Mouse (Mus musculus) naive thymus-derived CD4-positive, alpha-beta T cell, adult 2 months (primary cell): Measurements from ENCODE around the gene R3hdm4.
"Not testable (repeated sequence)": the region's sequence is repeated elsewhere in the genome, so short reads cannot be mapped to it uniquely, and the experiment has no call there.

Source experiments
- DNase-seq: peaks from one replicate; pipeline ENCODE4 v3.0.0-alpha.2; 2011; ENCODE audit warnings: low read depth

Gene R3hdm4

DNA sequence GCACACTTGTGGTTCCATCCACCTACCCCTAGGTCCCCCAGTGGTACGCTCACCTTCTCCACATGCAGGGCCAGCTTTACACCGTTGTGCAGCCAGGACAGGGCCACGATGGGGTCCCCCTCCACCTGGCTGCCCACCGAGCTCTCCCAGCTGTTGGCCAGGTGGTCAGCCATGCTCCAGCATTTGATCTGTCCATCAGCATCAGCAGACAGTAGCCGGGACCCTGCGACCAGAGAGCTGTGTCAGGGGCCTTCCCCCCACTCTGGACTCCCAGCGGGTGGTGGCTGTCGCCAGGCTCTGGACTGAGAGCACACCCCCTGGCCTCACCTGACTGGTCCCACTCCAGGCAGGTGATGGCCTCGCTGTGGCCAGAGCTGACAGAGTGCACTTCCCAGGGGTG, 14.3 kb downstream of the R3hdm4 start:
- no peak for DNase-seq

DNA sequence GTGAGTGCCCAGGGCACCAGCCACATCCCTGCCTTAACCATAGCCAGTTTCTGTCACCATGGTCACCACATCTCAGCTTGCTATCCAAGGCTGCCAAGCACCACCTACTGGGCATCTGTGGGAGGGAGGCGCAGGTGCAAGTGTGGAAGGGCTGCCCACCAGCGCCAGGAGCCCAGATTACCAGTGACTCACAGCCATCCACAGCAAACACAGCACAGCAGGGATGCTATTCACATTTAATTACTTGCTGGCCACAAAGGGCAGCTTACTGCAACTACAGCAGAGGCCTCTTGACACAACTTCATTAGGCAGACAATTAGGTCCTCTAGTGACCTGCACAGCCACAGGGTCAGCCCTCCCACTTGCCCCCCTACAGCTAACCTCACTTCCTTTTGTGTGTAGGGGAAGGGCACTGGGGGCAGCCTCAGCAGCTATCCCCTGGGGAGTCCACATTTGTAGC, 20.0 kb downstream of the R3hdm4 start:
- no peak for DNase-seq

DNA sequence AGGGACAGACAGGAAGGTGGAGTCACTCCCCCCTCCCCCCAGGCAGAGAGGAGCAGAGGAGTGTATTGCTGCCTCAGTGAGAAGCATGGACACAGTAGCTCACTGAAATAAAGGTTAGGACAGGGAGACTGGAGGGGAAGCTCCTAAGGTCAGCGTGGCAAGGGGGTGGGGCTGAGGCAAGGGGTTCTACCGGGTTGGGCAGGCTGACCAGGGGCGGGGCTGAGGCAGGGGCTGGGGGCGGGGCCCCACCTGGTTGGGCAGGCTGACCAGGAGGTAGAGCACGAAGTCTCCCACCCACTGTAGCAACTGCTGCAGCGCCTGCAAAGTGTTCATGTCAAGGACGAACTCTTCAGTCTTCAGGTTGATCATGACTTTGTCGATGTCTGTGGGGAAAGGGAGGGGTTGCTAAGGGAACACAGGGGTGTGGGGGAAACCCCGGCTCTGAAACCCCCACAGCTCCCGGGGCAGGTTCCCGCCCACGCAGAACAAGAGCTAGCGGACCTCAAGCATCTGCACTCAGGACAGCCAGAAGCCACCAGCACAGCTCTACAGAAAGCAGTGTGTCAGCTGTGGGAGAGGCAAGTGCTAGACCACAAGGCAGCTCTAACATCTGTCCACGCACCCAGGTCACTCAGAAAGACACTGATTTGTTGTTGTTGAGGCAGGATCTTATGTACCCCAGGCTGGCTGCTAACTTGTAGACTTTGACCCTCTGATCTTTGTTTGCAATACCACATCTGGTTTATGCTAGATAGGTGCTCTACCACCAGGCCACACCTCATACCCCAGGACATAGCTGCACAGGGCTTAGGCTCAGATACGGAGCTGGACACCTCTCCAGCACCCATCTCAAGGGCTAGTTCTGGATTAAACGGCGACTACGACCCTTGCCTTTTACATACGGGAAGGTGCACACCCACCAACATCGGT, 23.4 kb downstream of the R3hdm4 start:
- DNase-seq, result no peak

DNA sequence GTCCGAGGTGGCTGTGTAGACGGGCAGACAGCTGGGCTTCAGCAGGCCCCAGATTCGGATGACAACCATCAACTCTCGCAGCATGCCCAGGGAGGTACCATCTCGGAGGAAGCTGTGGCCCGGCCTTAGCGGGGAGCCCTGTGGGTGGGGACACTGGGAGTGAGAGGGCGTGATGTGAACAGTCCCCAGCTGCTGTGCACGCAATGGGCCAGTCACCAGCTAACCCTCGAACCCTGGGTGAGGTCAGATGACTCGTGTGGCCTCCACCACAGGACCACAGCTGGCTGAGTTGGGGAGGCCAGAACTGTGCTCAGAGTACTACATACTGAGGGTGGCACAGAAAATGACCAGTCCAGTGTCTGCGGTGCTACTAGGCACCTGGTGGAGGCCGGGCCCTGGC, 24.2 kb downstream of the R3hdm4 start:
- DNase-seq, result no peak

DNA sequence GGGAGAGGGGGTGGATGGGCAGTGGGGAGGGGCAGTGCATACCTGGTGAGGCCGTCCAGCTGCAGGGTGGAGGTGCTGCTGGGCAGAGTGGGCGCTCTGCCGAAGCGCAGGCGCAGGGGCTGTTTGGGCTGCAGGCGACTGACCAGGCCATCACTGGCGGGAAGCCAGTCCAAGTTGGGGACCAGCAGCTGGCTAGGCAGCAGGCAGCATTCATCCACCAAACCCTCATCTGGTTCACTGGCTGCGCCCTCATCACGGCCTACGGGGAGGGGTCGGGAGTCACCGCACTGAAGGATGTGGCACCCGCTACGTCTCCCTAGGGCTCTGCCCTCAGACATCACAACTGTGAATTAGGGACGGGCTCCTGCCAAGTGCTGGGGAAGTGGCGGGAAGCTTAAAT, 24.7 kb downstream of the R3hdm4 start:
- DNase-seq, result no peak

DNA sequence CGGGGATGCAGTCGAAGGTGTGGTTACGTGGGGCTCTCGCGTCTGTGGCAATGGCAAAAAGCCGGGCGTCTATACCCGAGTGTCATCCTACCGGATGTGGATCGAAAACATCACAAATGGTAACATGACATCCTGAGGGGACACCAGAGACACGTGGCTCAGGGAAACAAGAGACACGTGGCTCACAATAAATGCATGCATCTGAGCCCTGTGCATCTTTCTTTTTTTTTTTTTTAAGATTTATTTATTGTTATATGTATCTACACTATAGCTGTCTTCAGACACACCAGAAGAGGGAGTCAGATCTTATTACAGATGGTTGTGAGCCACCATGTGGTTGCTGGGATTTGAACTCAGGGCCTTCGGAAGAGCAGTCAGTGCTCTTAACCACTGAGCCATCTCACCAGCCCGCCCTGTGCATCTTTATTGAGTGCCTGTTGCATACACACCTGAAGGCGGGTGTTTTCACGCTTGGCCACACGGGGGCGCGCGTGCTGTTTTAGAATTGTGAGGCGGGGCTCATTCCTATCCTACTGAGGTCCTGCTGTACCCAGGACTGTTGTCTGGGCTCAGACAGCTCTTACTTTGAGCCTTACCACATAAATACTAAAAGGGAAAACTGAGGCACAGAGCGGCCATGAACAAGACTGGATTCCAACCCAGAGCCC, 28.4 kb downstream of the R3hdm4 start:
- peak; percentile 88 for DNase-seq

DNA sequence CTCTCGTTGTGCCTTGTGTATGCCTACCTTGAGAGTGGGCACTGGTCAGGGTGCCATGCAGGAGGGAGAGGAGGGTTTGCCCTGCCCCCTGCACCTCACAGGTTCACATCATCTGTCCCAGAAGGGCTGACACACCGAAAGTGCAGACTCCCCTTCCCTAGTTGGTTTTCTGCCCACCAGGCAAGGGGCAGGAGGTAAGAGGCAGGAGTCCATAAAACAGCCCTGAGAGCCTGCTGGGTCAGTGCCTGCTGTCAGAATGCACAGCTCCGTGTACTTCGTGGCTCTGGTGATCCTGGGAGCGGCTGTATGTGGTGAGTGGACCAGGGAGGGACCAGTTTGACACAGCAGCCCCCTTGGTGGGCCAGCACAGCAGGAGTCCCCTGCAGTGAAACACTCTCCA, 30.3 kb downstream of the R3hdm4 start, which contains the start of gene Cfd:
TSS of gene Cfd (plus strand) at position 184 of the 400 bp plus-strand sequence.
- DNase-seq, result no peak

DNA sequence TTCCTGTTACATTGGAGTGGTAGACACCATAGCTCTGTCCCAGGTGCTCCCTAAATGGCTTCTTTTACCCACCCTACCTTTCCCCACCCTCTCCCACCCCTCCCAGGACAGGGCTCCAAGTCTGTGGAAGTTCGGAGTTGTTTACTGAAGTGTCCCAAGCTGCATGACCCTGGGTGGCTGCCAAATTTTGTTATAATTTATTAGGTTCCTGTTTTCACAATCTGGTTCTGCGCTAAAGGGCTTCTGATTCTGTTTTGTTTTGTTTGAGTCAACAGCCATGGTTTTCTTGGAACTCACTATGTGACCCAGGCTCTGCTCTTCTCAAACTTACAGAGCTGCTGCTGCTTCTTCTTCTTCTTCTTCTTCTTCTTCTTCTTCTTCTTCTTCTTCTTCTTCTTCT, 31.6 kb downstream of the R3hdm4 start:
- no peak for DNase-seq

DNA sequence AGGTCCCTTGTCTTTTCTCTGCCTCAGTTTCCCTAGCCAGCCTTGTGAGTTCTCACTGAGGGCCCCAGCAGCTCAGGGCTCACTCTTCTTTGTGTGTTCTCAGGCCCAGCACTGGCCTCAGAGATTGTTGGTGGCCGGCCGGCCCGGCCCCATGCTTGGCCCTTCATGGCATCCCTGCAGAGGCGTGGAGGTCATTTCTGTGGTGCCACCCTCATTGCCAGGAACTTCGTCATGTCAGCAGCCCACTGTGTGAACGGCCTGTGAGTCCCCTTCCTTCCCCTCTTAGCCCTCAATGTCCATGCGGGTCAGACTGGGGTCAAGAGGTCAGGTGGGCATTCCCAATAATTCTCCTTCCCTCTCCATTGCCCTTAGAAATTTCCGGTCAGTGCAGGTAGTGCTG, 34.4 kb downstream of the R3hdm4 start:
- no peak for DNase-seq

DNA sequence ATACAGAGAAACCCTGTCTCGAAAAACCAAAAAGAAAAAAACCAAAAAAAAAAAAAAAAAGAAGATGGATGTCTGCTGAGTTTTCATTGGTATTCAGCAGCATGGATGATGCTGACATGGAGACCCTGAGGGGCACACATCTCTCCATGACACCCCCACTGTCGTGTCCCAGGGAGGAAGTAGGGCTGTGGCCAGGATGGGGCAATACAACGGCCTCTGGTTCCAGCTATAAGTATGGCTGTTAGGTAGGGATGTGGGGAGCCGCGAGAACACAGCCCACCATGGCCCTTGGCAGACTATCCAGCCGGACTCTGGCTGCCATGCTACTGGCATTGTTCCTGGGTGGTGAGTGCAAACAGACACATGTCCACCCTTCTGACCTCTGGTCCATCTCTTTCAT, 35.0 kb downstream of the R3hdm4 start, which contains the start of gene Elane:
TSS of gene Elane (plus strand) at position 194 of the 400 bp plus-strand sequence.
- no peak for DNase-seq

DNA sequence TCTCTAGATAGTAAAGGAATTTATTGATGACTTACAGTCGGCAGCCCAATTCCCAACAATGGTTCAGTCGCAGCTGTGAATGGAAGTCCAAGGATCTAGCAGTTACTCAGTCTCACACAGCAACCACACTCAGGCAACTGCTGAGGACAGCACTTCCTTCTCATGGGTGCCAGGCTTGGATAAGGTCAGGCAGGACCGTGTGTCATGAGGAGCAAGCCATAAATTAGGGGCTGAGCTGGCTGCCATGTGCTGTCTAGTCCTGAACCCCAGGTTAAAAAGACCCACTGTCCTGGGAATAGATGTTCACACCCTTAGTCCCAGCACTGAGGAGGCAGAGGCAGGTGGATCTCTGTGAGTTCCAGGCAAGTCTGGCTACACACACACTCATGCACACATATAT, 36.1 kb downstream of the R3hdm4 start:
- not testable (repeated sequence) for DNase-seq

DNA sequence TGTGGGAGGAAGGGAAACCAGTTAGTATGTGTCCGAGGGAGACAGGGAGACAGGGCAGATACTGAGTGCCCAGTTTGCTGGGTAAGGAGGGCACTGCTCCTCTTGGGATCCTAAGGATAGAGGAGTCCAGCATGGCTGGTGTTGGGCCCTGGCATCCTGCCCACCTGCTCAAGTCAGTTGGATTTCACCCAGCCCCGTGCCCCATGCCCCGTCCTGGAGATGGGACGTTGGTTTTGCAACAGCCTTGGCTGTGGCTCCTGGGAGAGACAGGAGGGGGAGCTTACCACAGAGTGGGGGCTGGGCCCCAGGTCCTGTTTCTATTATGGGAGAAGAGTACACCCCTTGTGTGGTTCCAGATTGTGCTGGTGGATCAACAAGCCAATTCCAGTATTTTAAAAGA, 36.6 kb downstream of the R3hdm4 start:
- no peak for DNase-seq

DNA sequence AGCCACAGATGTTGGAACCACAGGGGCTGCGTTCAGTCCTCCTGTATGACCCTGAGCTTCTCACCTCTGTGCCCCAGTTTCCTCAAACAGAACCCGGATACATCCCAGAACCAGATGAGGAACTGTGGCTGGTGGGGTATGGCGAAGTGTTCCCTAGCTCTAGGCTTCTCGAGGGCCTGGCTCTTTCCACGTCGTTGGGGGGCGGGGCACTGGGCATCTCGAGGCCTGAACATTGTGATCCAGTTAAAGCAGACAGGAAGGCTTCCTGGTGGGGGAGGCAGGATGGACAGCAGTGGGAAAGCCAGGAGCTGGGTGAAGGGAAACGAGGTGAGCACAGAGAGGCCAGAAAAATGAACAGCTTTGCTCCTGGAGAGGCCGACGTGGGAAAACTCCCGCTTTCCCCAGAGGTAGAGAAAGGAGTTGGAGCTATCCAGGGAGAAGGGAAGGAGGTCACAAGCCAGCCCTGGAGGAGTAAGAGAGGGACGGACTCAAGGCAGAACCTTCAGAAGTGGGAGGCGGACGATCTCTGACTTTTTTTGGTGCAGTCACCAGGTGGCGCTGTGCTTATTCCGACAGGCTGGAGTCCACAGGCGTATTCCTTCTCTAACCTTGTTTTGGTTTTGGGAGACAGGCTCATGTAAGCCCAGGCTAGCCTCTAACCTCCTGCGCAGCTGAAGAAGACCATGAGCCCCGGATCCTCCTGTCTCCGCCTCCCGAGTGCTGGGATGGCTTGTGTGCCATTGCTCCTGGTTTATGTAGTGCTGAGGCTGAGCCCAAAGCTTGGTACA, 37.5 kb downstream of the R3hdm4 start:
- peak; percentile 86 for DNase-seq

DNA sequence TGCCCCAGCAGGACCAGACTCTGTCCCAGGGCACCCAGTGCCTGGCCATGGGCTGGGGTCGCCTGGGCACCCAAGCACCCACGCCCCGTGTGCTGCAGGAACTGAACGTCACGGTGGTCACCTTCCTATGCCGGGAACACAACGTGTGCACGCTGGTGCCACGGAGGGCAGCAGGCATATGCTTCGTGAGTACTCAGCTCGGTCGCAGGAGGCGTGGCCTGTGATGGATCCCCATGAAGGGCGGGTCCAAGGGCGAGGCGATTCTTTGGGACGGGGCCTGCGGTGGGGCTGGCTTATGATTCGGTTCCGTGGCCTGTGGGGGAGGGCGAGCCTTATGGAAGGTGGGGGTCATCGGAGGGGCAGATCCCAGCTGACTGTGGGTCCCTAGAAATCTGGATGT, 39.0 kb downstream of the R3hdm4 start:
- no peak for DNase-seq

DNA sequence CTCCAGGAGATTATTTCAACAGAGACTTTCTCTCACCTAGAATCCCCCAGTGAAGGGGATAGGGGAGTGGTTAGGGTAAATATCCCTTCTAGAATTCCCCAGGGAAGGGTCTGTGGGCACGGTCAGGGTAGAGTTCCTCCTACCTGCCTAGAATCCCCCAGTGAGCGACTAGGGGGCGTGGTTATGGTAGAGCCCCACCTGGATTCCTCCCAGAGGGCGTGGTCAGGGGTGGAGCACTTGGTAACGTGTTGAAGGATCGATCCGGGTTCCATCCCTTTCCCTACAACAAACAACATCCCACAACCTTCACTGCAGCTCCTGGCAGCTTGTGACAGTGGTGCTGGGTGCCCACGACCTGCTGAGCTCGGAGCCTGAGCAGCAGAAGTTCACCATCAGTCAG, 40.3 kb downstream of the R3hdm4 start:
- DNase-seq, result no peak

DNA sequence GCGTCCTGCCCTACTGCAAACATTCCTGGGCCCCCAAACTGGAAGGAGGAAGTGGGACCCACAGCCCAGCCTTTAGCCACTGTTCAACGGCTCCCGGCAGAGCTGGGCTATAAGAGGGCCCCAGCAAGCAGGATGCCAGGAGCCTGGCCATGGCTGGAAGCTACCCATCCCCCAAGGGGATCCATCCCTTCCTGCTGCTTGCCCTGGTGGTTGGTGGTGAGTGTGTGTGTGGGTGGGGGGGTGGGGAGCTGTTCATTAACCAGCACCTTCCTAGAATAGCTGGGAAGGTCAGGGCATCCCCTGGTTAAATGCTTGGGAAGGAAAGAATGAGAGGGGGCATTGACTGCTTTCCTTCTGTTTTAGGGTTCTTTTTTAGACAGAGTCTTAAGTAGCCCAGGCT, 41.5 kb downstream of the R3hdm4 start:
- DNase-seq, result no peak

DNA sequence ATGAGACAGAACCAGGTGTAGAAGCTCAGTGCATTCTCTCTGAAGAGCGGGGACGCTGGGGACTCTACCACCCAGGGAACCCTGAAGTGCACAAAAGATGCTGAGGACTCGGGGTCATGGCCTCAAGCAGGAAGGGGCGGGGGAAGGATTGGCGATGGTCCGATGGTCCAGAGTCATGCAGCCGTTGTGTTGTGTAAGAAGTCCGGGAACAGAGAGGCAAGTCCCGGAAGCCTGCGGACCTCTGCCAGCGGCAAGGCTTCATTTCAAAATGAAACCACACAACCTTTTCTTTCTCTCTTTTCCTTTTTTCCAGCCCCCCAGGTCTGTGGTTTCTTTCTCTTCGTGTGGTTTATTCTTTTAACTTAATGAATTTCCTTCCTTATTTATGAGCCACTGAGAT, 43.3 kb downstream of the R3hdm4 start:
- peak; percentile 51 for DNase-seq

DNA sequence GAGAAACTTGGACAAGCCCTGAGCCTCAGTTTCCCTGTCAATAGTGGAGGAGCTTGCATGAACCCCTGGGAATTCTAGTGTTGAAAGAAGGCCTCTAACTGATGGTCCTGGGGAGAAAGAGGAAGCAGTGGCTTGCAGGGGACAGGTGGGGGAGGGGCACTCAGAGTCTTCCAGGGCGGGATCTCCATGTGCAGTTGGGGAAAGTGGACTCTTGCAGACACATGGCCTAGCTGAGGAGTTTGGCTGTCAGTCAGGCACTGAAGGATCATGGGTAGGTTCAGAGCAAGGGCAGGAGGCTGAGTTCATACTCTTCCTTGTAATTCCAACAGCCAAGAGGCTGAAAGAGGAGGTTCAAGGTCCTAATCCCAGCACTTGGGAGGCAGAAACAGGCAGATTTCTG, 43.8 kb downstream of the R3hdm4 start:
- peak; percentile 19 for DNase-seq

DNA sequence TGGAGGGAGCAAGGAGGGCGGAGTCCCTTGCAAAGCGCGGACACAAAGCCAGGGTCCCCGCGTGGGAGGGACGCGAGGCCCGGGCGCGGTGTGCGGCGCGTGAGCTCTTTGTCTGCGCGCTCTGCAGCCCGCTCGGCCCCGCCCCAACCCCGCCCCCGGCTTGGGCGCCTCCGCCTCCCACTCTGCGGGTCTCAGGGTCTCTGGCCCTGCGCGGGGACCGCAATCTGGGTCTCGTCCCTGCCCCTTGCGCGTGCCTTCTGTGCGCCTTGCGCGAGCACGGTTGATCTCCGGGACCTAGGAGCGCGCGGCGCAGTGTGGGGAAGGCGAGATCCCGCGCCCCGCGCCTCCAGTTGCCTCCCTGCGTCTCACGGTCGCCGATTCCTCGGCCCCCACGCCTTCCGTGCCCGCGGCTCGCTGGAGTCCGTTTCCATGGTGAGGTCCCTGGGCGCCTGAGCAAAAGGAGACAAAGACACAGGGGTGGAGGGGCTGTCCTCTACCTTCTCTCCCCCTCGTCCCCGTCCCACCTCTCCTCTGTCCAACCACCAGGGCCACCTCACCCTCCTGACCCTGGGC, 46.6 kb downstream of the R3hdm4 start, which contains the start of the genes Prtn3 and Plppr3:
TSS of gene Prtn3 (plus strand) at position 187 of the 573 bp plus-strand sequence.
TSS of gene Plppr3 (minus strand) at position 345 of the 573 bp plus-strand sequence.
- DNase-seq, result peak; percentile 37

DNA sequence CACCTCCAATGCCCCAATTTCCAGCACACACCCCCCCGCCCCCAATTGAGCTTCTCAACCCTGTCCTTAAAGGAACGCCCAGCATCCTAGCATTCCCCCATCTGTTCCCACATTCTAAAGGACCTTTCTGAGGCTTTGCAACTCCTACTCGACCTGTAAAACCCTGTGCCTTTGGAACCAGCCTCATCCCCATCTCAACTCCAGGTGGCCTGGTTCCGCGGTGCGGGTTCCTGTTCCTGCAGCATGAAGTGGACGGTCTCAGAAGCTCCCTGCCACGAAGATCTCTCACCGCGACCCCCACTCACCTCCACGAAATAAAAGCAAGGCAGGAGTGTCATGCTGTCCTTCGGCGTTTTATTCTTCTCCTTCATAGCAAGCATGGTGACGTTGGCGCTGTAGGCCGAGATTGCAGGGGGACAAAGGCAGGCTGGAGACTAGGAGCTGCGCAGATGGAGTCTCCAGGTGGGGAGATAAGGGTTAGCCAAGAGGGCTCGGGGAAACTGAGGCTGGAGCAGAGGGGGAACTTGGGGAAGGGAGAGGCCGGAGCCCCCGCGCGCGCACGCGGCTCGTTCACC, 47.2 kb downstream of the R3hdm4 start:
- DNase-seq, result no peak

DNA sequence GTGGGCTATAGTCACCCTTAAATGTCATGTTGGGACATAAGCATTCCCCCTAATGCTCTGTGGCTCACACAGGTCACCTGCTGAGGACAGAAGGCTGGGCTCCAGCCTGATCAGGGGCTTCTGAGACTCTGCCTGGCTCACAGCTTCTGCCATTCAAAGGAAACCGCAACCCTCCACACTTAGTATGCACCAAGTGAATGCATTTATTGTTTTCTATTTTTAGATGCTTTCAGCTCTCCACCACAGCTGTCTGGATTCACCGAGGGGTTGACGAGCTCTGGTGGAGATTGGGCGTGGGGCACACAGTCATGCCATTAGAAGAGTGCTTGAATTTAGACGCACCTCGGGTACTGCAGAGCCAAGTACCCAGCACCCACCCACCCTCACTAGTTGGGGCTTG, 47.7 kb downstream of the R3hdm4 start:
- DNase-seq, result no peak
